Mouse (Mus musculus): ENCODE measurements around the gene Prkar1b. TPM values are rescaled to one million over a fixed set of nuclear protein-coding genes. Genes with fewer than 3 reads are reported as not detected.

Prkar1b gene
- total RNA-seq, 2 experiments from 2014 or later = 23.1 to 31.3 TPM

DNA sequence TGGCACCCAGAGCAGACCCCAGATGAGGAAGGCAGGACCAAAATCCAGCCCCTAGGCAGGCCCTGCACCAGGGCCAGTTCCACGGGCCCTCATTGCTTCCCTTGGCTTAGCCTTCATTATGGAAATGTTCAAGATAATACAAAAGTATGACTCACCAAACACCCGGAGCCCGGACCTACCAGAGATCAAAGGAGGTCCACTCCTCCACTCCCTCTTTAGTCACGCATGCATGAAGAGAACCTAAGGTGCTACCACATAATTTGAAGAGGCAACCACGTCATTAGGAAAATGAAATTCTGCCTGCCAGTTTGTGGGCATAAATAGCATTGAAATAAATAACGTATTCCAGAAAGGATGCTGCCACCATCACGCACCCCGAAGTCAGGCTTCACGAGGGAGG lies 37.4 kb downstream of the Prkar1b start:
- no peak for DNase-seq (ENCODE audit: low spot score in 2 of 2)

DNA sequence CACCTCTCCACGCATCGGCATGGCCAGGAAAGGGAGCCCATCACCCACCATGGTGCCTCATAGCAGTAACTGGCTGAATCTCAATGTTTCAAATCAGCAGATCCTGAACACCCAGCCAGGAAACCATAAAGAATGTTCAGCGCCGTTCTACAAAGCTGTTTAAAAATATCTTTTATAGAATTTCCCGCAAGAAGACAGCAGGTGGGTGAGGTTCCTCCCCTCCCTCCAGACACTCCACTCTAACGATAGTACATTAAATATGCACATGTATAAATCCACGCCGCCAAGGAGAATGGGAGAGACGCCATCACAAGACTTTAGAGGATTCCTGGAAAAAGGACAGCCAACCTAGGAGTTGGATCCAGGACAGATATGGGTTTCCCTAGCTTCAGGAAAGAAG lies 37.8 kb downstream of the Prkar1b start:
- DNase-seq (ENCODE audit: low spot score in 2 of 2) = no peak

DNA sequence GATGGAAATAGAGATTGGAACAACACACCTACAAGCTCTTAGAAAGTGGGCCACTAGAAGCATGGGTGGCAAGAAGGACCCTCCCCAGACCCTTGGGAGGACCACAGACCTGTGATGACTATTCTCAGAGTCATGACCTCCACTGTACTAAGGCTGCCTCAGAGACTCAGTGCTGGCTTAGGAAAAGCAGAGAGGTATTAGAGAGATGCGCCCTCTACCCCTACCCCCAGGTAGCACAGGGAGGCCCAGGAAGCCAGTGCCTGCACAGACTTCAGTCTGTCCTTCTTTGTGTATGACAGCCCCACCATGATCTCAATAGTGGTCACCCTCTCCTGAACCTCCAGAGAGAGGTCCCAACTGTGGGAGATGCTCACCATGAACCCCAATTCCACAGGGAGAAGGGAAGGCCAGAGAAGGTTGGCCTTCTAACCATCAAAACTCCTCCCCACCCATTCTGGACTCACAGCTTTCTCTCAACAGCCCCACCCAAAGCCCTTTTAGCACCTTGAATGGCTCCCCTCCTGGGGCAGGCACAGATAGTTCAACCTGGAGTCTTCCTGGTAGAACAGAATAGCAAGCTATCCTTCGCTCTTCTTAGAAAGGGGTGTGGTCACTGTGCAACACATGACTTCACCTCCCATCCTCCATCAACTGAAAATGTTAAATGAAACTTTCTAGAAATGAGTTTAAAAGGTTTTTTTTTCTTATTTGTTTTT lies 39.5 kb downstream of the Prkar1b start:
- DNase-seq (ENCODE audit: low spot score in 2 of 2) = no peak

DNA sequence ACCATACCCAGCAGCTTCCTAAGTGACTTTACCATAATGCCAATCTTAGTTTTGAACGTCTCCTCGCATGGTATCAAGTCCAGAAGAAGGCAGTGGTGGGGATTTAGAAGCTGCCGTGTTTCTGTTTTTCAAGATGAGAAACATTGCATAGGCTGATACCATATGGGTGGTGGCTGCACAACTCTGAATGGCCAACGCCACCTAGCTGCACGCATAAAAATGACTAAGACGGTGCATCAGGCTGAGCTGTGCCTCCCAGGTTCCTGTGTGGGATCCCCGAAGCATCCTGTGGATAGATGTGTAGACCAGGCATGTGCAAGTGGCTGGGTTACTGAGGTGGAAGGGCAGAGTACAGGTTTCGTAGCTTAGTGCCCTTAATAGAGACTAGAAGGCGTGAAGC lies 42.0 kb downstream of the Prkar1b start:
- DNase-seq (ENCODE audit: low spot score in 2 of 2) = no peak

DNA sequence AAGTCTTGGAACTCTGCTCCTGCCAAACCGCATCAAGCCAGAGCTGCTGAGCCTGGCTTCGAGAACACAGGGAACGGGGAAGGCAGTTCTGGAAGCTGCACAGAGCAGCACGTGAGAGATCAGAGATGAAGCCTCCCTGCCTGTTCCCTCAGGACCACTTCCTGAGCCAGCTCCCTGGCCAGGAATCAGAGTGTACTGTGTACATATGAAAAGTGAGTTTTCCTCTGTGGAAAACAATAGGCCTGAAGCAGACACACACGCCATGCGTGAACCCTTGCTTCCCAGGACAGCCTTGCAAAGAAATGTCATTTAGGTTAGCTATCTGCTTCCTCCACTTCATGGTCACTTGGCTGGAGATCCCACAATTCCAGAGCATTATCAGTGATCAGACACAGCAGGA lies 48.0 kb downstream of the Prkar1b start:
- DNase-seq (ENCODE audit: low spot score in 2 of 2) = no peak

DNA sequence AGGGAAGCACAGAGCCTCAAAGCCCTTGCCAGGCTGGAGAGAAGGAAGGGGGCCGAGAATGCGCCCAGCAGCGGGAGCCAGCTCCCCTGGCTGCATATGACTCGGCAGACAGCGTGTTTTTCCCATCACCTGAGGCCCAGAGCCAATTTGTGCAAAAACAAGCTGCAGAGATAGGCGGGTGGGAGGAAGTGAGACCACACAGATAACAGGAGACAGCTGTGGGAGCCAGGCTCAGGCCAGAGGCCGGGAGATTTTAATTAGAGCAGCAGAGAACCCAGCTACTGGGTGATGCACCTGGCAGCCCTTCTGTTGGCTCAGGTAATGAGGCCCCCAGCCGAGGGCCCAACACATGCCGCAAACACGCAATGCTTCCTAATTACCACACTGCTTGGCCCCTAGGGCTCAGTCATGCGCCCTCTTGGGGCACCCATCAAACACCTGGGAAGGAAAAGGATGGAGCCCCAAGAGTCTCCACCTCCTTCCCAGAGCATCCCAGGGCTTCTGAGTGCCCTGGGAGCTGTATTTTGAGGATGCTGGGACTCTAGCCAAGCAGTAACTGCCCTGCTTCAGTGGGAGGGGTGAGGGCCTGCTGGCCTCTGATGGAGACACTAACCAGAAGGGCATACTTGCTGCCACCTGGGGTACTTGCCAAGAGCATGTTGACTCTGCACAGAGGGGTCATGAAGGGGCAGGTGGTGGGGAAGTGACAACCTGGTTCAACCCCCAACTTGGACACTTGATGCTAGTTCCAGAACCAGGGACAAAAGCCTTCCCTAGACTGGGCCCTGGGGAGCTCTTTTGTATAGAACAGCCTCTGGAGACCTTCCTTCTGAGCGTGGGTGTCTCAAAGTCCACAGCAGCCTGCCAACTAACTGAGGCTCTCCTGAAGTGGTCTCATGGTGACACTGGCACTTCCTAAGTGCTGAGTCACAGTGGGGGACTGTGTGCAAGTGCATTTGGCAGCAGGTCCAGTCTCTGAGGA lies 50.5 kb downstream of the Prkar1b start:
- DNase-seq (ENCODE audit: low spot score in 2 of 2) = no peak

DNA sequence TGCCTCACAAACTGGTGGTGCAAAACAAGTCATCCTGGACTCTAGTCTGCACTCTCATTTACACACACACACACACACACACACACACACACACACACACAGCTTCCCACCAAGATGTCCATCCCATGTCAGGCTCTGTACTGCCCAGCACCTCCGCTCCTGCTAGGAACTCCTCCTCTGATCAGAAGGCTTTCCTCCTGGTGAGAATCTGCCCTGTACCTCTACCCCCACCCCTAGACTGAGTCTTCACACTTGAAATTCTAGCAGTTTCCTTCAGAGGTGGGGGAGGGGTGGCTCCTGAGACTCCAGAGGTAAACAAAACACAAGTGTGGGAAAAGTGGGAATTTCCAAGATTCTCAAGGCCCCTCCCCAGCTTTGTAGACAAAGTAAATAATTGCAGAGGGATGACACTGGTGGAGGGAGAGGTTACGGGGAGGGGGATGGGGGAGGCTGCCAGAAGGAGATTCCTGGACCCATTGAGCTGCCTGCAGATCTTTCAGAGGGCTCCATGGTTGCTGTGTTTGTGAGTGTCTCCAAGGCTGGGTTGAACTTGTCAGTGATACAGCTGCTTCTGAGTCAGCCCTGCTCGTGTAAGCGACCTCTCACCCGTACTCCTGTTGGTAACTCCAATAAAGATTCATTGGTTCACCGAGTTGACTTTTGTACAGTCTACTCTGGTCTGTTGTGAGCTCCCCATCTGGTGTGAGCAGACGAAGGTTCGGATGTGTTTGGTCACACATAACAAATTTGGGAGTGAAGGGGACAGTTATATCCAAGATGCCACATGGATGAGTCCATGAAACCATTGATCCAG lies 54.3 kb downstream of the Prkar1b start:
- DNase-seq (ENCODE audit: low spot score in 2 of 2) = no peak

DNA sequence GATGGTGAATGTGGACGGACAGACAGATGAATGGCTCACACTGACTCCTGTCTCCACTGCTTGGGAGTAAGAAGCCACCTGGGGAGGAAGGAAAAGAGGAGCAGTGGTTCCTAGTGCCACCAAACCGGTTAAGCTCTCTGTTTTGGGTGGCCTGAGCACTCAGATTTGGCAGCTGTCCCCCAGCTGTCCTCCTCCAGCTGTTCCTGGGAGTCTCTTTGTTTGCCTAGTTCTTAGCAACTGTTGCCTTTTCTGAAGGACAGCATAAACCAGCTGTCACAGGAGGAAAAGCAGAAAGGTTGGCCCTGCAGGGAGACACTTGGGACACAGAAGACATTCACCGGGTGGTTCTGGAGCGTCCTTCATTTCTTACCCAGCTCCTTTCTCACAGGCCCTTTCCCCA lies 56.3 kb downstream of the Prkar1b start:
- no peak for DNase-seq (ENCODE audit: low spot score in 2 of 2)

DNA sequence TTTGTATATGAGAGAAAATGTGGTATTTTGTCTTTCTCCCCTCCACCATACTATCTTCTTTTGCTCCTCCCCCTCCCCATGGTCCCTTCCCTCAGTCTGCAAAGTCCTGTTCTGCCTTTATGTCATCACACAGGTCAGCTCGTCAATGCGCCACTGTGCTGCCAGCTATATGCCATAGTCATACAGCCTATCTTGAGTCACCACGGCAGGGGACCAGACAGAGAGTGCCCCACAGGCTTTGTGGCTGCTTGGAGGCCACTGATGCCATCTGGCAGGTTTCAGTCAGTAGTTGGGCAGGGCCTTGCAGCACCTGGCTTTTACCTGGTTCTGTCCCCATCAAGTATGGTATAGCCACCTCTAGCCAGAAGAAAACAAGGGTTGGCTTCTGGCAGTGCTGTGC lies 58.1 kb downstream of the Prkar1b start:
- DNase-seq (ENCODE audit: low spot score in 2 of 2) = no peak

DNA sequence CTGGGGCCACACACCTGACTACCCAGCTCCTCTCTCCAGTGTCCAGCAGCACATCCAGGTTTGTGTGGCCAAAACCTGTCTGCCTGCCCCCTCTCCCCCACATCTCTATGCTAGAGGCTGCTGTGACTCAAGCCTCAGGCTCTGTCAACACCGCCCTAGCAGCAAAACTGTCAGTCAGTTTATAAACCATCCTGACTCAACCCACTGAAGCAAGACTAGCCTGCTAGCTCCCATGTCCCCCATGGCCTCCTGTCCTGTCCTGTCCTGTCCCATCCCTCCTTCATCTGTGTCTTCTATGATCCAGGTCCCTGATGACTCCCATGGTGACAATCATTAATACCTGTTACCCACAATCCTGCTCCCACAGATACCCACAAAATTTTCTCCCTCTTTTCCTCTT lies 59.6 kb downstream of the Prkar1b start:
- no peak for DNase-seq (ENCODE audit: low spot score in 2 of 2)

DNA sequence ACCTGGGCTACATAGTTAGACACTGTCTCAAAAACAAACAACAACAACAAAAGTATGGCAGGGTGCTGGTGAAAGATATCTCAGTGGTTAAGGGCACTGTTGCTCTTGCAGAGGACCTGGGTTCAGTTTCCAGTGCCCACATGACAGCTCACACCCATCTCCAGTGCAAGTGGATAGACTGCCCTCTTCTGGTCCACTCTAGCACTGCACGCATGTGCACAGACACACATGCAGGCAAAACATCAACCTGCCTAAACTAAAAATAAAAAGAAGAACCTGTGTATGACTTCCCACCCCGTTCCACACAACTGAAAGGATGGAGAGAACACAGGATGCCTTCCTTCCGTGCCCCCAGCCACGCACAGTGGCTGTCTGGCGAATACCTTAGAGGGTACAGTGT lies 61.6 kb downstream of the Prkar1b start:
- DNase-seq (ENCODE audit: low spot score in 2 of 2) = no peak

DNA sequence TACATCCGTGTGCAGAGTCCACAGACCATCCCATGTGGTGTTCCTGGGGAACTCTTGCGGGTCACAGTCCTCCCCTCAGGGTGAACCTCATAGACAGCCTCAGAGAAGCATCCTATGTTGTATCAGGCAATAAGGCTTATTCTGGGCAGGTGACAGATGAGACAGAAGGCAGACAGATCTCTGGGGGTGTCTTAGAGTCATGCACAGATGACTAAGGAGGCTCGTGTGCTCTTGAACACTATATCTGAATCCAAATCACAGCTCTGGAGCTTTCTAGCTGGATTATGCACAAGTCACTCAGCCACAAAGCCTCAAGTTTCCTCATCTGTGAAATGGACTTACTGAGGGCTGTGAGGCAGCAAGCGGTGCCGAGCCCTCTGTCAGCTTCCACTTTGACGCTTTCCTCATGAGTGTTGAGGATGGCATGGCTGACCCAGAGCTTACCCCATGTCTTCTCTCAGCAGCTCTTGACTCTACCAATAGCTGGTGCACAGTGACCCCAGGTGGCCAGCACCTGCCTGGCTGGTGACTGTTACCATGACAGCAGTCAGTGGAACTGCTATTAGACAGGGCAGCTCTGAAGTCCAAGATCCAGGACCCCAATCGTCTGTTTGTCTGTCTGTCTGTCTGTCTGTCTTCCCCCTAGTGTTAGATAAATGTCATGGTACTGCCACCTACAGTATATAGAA lies 64.8 kb downstream of the Prkar1b start:
- no peak for DNase-seq (ENCODE audit: low spot score in 2 of 2)

DNA sequence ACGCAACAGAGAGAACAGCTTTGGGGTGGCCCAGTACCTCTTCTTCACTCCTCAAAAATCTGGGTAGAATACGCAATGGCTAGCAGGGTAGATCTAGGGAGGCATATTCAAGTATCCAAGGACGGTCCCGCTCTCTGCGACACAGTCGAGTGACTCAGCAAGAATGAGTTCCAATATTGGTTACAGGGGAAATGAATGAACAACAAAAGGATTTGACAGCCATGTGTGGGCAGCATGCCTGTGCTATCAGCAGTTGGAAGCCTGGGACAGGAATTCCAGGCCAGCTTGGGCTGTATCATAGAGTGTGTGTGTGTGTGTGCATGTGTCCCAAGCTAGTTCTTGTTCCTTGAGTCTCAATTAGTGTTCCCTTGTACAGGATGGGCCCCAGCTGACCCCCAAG lies 65.5 kb downstream of the Prkar1b start:
- no peak for DNase-seq (ENCODE audit: low spot score in 2 of 2)

DNA sequence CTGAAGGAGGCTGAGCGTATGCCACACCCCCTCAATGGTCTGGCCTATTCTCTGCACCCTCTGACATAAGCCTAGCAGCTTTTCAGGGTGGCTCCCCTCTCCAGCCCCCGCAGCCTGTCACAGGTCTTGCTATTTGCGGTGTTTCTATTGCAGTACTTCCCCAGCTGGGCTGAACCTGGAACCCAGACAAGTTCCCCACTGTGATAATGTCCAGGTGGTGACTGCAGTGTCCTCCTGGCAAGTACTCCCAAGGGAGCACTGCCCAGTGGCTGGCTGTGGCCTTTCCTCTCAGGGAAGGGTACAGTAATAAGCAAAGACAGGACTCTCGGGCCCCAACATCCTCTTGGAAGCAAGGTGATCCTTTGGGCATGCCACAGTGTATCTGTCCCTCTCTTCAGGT lies 66.0 kb downstream of the Prkar1b start:
- DNase-seq (ENCODE audit: low spot score in 2 of 2) = no peak

DNA sequence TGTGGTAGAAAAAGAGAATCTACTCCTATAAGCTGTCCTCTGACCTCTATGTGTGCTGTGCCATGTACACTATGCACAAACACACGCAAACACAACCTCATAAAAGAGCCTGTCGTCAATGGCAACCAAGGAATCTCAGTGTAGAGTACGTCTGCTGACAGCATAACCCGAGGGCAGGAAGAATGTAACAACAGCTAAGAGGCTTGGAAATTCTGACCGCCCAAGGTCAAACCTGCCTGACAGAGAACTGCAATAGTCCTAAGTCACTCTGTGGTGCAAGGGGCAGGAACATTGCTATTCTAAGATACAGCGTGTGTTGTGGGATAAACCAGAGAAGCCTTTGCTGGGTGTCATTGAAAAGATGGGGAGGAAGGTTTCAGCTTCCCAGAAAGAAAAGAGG lies 68.4 kb downstream of the Prkar1b start:
- DNase-seq (ENCODE audit: low spot score in 2 of 2) = no peak

DNA sequence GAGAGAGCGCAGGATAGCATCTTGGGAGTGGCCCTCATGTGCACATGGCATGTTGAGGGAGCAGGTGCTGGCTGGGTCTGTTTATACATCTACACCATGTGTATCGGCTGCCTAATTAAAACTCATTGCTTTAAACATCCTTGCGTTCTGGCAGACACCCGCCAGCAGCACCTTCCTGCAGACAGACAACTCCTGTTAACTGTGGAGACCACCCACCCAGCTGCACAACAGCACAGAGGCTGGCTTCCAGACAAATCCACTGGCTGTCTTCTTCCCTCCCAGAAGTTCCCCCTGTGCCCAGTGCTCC lies 71.7 kb downstream of the Prkar1b start:
- no peak for DNase-seq (ENCODE audit: low spot score in 2 of 2)

DNA sequence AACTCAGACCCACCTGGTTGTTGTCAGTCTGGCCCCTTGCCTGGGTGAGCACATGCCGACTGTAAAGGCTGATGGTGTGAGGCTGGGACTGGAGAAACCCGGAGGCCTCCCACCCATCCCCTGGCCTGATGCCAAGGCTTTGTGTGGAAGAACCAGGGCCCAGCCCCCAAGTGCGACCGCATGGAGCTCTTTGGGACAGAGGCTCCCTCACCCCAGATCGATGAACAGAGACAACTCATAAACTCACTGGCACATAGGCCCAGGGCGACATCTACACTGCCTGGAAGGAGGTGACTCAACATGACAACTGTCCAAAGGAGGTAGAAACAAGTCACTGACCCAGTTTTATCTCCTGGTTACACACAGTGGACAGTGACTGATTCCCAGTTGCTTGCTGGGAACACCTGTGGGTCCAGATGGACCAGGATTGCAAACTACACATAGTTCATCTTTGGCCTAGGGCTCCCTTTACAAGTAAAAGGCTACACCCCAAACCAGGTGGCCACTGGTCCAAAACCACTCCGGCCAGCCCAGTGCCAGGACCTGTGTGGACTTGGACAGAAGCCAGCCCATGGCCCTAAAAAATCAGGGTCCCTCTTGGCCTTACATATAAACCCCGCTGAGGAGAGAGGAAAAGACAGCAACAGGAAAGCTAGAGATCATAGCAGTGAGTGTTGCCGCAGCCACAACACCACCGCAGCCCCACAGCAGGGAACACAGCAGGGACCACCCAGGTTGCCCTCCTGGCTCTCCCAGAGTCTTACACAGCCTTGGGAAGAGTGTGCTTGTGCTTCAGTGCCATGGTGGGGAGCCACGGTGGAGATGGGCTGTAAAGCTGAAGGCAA lies 72.3 kb downstream of the Prkar1b start:
- no peak for DNase-seq (ENCODE audit: low spot score in 2 of 2)

DNA sequence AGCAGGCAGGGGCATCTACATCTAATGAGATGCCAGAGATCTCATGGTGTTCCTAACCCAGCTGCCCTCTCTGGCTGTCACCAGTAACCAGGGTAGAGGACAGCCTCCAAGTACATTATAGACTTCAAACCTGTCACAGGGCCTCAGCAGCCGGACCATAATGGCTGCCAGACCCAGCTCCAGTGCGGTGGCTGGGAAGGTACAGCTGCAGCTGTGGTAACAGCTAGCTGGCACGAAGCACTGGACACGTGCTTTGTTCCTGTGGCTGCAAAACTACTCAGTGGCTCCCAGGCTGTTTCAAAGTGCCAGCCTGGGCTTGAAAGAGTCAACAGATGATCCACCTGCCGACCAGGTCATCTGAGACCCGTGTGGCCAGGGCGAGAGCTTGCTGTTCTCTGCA lies 73.4 kb downstream of the Prkar1b start:
- DNase-seq (ENCODE audit: low spot score in 2 of 2) = no peak

DNA sequence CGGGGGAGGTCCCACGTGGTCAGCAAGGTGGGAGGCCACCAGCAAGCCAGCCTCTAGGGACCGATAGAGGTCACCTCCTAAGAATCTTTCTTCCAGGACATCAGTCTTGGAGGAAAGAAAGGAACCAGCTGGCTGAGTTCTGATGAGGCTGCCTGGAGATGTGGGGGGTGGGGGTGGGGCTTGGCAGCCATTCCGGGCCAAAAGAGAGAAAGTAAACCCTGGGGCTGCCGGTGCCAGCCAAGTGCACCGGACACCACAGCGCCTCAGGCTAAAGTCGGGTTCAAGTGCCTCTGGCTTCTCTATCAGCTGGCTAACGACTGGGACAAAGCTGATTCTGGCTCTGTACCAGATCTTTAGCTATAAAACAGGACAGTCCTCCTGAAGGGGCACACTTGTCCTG lies 74.0 kb downstream of the Prkar1b start:
- DNase-seq (ENCODE audit: low spot score in 2 of 2) = no peak

DNA sequence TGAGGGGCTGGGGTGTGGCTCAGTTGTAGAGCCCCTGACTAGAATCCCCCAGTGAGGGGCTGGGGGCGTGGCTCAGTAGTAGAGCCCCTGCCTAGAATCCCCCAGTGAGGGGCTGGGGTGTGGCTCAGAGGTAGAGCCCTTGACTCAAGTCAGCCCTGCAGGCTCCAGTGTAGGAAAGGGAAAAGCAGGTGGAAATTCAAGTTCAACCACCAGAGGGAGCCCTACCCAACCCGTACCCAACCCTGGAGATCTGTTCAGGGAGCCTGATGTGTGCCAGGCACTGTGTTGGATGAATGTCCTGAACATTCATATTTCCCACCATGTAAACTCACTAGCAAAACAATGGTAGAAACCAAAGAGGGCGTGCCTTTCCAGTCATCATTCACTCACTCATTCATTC lies 74.7 kb downstream of the Prkar1b start:
- DNase-seq (ENCODE audit: low spot score in 2 of 2) = peak; percentile 35 to 44

All from adrenal gland, postnatal 4 days (tissue).